Mouse (Mus musculus) ovary, postnatal 36 days (tissue): ENCODE data around the gene D930048N14Rik.

Experiments used
- DNase-seq: peaks from one replicate; pipeline ENCODE4 v3.0.0; 2022; ENCODE audit warnings: low spot score, mixed read lengths

Gene D930048N14Rik

DNA sequence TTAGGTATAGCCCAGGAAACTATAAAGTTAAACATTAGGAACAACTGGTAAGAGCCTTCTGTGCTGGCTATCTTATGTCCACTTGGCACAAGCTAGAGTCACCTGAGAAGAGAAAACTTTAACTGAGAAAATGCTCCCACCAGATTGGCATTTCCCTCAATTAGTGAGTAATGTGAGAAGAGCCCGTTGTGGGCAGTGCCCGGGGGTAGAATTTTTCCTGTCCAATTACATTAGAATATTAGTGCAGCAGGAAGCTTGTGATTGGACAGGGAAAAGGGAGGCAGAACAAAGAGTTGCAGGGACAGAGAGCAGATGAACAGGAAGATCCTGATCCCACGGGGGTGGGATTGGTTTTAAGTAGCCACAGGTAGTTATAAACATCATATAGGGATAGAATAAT, 52.1 kb downstream of the D930048N14Rik start:
- DNase-seq: no peak

DNA sequence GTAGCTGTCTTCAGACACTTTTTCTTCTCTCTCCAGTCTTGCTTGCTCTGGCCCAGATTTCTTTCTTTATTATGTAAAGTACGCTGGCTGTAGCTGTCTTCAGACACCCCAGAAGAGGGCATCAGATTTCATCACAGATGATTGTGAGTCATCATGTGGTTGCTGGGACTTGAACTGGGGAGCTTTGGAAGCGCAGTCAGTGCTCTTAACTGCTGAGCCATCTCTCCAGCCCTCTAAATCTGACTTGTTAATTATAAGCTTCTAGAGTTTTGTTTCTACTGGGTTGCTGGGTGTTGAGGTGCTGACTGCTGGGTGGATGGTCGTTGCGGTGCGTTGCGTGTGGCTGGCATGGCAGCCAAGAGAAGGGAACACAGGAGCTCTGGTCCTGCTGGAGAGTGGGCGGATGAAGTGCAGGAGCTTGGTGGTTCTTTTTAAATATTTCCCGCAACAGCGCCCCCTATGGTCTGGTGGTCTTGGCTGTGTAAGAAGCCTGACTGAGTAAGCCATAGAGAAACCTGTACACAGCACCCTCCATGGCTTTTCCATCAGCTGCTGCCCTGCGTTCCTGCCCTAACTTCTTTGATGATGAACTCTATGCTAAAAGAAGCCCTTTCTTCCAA, 52.7 kb downstream of the D930048N14Rik start:
- no peak for DNase-seq

DNA sequence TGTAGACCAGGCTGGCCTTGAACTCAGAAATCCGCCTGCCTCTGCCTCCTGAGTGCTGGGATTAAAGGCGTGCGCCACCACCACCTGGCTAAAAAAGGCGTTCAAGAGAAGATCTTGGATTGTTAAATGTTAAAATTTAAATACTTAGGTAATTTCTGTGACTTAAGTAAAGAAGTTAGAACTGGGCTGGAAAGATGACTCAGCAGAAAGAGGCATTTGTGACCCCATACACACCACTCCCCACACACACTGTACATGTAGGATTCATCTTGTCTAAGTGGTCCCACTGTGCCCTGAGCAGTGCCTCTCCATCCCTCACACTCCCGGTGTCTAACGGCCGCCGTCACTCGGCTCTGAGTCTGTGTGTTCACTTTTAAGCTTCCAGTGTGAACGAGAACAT, 55.7 kb downstream of the D930048N14Rik start:
- DNase-seq: no peak

DNA sequence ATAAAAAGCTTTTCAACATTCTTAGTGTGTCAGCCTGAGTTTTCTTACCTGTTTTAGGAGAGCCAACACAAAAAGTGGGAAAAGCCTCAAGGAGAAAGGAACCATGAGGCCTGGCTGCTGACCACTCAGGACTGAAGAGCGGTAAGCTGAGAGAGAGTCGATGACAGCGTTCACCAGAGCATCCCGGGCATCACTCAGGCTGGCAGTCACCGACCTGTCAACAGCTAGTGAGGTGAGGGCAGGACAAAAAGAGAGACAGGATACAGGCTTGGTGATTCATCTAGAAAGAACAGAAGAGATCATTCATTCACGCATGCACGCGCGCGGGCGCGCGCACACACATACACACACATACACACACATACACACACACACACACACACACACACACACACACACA, 56.3 kb downstream of the D930048N14Rik start:
- no peak for DNase-seq
